Mouse (Mus musculus): Measurements from ENCODE around the gene Topors.

The Topors gene

GRCm38 (mm10) chr4:40244035-40244434, 25.6 kb downstream of the Topors start:
- DNase-seq, result no peak

- DNase-seq, result no peak
Observed at GRCm38 (mm10) chr4:40243006-40243405, 26.6 kb downstream of the Topors start.

- no peak for DNase-seq
Observed at GRCm38 (mm10) chr4:40241928-40242327, 27.7 kb downstream of the Topors start.

GRCm38 (mm10) chr4:40240272-40240744, 29.3 kb downstream of the Topors start:
- DNase-seq, result no peak

DNA sequence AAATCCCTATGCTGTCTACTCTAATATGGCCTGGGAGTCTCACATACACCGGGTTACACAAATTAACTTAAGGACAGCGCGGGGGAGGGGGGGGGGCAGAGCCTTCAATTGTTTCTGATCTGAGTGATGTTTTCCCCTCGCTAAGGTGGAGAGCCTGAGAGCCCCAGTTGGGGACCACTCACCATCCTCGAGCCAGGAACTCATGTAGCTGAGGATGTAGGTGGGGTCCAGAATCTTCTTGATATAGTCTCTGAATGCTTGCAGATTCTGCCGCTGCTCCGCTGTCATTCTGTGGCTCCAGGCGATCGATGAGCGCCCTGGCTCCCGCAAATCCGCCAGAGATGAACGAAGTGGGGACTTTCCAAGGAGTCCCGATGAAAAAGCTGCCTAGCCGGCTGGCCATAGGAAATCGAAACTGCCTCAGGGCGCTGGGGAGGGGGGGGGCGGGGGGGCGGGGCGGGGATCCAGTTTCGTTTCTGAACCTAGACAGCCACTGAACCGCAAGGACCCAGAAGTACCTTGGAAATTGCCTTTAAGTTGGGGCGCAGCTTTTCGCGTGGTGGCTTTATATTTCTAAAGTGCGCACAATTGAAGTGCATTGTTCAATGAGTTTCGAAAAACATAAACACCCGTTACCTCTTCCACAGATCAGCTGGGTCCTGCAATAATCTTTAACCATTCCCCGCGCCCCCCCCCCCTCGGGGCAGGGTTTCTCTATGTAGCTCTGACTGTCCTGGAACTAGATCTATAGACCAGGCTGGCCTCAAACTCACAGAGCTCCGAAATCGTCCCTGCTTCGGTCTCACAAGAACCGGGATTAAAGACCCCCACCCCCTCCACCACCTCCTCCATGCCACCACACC, 30.0 kb downstream of the Topors start, which contains the start of gene Ddx58:
TSS of gene Ddx58 (minus strand) at position 420 of the 863 bp plus-strand sequence.
- peak; percentile 13 to 20 for DNase-seq

DNA sequence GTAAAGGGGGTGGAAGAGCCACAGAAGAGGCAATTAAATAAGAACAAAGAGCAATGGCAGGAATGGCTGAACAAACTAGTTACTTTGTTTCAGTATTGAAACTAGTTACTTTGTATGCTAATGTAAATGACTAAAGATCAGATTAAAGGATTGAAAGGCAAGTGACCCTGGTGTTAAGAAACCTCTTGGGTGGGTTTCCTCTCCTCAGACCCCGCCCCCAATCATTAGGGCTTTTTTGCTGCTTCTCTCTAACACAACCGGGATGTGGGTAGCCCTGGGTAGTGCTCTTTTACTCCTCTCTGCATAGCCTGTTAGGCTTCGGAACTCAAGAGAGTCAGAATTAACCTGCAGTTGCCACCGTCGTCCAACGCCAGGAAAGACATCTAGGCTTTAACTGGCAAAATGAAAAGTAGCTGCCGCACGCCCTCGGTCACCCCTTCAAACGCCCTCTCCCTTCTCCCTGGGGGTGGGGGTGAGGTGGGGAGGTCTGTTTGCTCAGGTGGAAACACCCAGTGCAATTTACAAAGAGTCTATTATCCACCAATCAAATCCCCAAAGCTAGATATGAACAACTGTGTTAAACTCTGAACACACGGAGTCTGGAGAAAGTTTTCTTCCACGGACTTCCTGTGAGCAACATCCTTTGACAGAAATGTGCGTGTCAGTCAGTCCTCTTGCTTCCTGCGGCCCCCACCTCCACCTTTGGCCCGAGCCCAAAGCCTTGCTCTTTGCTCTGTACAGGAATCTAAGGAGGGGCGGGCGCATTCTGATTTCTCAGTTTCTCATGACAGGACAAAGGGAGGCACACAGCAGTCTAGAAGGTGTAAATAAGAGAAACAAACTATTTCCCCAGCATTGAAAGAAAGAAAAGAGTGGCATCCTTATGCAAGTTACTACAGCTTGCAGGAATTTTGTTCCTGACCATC, 30.9 kb downstream of the Topors start:
- DNase-seq, result peak; percentile 16 to 49

- no peak for DNase-seq
Observed at GRCm38 (mm10) chr4:40236829-40237228, 32.8 kb downstream of the Topors start.

- DNase-seq, result no peak
Observed at GRCm38 (mm10) chr4:40234256-40234655, 35.4 kb downstream of the Topors start.

GRCm38 (mm10) chr4:40233062-40233664, 36.5 kb downstream of the Topors start:
- DNase-seq, result no peak

DNA sequence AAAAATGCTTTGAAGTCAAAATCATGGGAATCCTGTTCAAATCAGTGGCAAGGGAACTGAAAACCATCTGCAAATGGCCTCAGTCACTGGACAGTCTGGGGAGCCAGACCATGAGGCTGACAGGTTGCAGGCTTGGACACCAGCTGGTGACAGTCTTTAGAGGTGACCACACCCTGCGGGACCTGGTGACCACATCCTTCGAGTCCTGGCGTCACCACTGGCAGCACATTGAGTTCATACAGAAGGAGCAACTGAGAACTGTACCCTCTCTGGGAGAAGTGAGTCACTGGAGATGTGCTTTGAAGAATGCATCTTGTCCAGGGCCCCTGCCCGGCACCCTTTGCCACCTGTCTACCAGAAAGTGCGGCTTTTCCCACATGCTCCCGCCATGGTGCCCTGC, 39.9 kb downstream of the Topors start:
- DNase-seq, result no peak

GRCm38 (mm10) chr4:40227886-40228285, 41.8 kb downstream of the Topors start:
- DNase-seq, result no peak

DNA sequence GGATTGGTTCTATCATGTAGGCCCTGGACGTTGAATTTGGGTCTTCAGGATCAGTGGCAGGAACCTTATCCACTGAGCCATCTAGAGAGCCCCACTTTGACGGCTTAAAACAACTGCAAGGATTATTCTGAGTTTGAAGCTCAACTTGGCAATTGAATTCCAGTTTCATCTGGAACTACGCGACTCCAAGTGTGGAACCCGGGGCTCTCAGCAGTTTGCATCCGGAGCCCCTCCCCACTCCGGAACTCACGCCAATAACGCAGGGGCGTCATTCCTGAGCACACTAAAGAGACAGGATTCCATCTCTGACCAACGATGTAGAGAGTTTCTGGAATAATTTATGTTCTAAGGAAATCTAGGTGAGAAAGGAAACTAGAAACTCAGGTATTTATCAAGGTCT, 42.5 kb downstream of the Topors start:
- DNase-seq, result no peak

DNA sequence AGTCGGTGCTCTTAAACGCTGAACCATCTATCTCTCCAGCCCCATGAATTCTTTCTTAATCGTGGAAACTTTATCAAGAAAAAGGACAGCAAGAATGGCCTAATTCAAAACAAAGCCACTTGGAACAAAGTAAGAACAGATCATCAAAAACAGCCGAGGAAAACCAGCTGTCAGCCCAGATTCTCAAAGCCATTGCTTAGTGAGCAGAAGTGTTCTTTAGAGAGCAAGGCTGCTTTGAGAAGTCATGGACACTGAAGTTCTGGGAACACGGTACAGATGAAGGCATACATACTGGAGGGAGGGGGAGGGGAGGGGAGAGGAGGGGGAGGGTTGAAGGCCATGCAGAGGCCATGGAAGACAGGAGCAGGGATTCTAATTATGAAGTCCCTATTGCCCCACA, 43.6 kb downstream of the Topors start:
- no peak for DNase-seq

DNA sequence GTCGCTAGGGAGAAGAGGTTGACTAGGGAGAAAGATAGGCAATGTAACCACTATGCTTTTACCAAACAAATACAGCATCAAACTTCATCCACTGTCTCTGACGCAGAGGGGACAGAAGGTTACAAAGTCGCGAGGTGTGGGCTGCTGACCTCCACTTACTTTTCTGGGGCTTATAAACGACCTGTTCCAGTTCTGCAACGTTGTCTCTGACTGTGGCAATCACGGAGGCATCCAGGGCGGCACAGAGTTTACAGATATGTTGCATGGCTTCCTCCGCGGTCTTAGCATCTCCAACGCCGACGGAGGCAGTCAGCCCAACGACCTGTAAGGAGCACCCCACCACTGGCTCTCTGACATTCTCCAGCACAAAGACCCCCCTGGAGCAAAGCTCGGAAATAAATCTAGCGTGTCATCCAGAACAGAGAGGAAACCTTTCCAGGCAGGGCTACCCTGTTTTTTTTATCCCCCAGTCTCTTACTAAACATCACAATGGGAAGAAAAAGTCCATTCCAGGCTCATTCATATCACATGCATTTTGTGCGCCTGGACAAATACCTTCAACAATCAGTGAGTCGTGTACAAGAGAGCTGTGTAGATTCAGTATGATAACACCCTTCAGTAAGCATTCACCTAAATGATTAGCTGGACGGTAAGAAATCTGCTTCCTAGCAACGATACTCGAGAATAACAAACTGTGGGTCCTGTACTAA, 47.6 kb downstream of the Topors start:
- DNase-seq, result no peak

DNA sequence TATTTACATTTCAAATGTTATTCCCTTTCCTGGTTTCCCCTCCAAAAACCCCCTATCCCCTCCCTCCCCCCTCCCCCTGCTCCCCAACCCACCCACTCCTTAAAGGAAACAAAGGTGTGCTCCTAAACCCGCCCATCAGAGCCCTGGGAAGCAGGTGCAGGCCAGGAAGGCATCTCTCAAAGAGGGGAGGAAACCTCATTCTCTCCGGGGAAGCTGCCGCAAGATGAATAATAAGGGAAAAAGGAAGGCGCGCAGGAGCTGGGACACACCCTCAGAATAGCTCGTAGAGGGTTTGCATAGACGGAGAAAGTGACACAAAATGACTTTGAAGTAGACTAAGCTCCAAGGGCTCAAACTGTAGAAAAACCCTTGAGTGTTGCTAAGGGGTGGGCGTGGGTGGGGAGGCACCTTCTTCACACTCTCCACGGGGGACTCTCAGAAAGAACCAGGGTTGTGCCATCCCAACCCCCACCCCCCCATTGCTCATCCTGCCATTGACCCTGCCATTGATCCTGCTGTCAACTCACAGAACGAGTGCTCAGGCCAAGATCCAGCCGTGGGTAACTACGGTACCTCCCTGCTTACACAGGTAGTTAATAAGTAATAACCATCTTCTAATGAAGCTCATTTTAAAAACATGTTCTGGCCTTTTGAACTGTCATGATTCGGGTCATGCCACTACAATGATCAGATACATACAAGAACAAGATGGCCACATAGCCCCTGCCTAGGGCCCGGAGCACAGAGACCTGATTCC, 48.5 kb downstream of the Topors start:
- no peak for DNase-seq

GRCm38 (mm10) chr4:40220437-40220836, 49.2 kb downstream of the Topors start:
- peak in 1 of 2 experiments; percentile 18 for DNase-seq

GRCm38 (mm10) chr4:40218382-40218781, 51.3 kb downstream of the Topors start:
- no peak for DNase-seq

GRCm38 (mm10) chr4:40217910-40218309, 51.7 kb downstream of the Topors start:
- DNase-seq, result no peak

DNA sequence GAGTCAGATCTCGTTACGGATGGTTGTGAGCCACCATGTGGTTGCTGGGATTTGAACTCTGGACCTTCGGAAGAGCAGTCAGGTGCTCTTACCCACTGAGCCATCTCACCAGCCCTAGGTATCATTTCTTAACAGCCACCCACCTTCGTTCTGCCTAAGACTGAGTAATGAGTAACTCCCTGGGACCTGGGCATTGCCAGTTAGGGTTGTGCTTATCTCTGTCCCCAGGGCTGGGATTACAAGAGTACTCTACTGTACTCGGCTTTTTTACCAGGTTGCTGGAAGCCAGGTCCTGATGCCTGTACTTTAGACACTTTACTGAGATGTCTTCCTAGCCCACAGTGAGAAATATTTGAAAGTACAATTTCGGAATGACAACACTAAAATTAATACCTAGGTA, 57.5 kb downstream of the Topors start:
- no peak for DNase-seq

All from cerebellum, postnatal 25 days (tissue).